Mouse (Mus musculus) ES-CJ7 (cell line): ENCODE measurements at regions not wholly inside any gene's neighbourhood (a gene's known extent, or its start where the extent isn't known, plus 50 kb on each side); places are given as distances from the start of the nearest gene placed in this dataset.
A peak's percentile ranks its signal among the peaks of the same experiment; 100 is the strongest.

Source experiments
- DNase-seq: peaks from one replicate; pipeline ENCODE4 v3.0.0; 2011; ENCODE audit warnings: low read depth, low spot score

- no peak for DNase-seq
Observed at GRCm38 (mm10) chr7:36420741-36421140, 277.2 kb upstream of the Tshz3 start.

- DNase-seq, result no peak
Observed at GRCm38 (mm10) chr7:36449181-36449915, 248.6 kb upstream of the Tshz3 start.

- no peak for DNase-seq
Observed at GRCm38 (mm10) chr7:36453816-36454215, 244.1 kb upstream of the Tshz3 start.

- DNase-seq, result no peak
Observed at GRCm38 (mm10) chr7:36456080-36456479, 241.8 kb upstream of the Tshz3 start.

- DNase-seq, result no peak
Observed at GRCm38 (mm10) chr7:36462422-36462833, 235.5 kb upstream of the Tshz3 start.

- no peak for DNase-seq
Observed at GRCm38 (mm10) chr7:36469386-36469785, 228.5 kb upstream of the Tshz3 start.

- DNase-seq, result no peak
Observed at GRCm38 (mm10) chr7:36473532-36473931, 224.4 kb upstream of the Tshz3 start.

- DNase-seq, result no peak
Observed at GRCm38 (mm10) chr7:36476434-36476833, 221.5 kb upstream of the Tshz3 start.

GRCm38 (mm10) chr7:36476851-36477644, 220.9 kb upstream of the Tshz3 start:
- no peak for DNase-seq

GRCm38 (mm10) chr7:36488155-36488554, 209.8 kb upstream of the Tshz3 start:
- no peak for DNase-seq

- DNase-seq, result no peak
Observed at GRCm38 (mm10) chr7:36491173-36491581, 206.7 kb upstream of the Tshz3 start.

- no peak for DNase-seq
Observed at GRCm38 (mm10) chr7:36504010-36504875, 193.7 kb upstream of the Tshz3 start.

GRCm38 (mm10) chr7:36507895-36508431, 190.0 kb upstream of the Tshz3 start:
- no peak for DNase-seq

GRCm38 (mm10) chr7:36513680-36514079, 184.2 kb upstream of the Tshz3 start:
- DNase-seq, result no peak

- DNase-seq, result no peak
Observed at GRCm38 (mm10) chr7:36516094-36516663, 181.7 kb upstream of the Tshz3 start.

GRCm38 (mm10) chr7:36519027-36519426, 178.9 kb upstream of the Tshz3 start:
- DNase-seq, result no peak

GRCm38 (mm10) chr7:36522960-36523359, 175.0 kb upstream of the Tshz3 start:
- no peak for DNase-seq

GRCm38 (mm10) chr7:36526148-36526547, 171.8 kb upstream of the Tshz3 start:
- no peak for DNase-seq

GRCm38 (mm10) chr7:36526692-36527091, 171.2 kb upstream of the Tshz3 start:
- no peak for DNase-seq

GRCm38 (mm10) chr7:36529504-36530065, 168.3 kb upstream of the Tshz3 start:
- no peak for DNase-seq

GRCm38 (mm10) chr7:36531559-36531958, 166.4 kb upstream of the Tshz3 start:
- DNase-seq, result peak; percentile 23
